Mouse (Mus musculus) retina, embryonic 14.5 days (tissue): ENCODE measurements around the gene Taf5l.
"Not testable (repeated sequence)": the region's sequence is repeated elsewhere in the genome, so short reads cannot be mapped to it uniquely, and the experiment has no call there.

ENCODE experiments used
- DNase-seq: peaks from one replicate; pipeline ENCODE4 v3.0.0-alpha.2; 2015; ENCODE audit warnings: low spot score

Gene Taf5l

DNA sequence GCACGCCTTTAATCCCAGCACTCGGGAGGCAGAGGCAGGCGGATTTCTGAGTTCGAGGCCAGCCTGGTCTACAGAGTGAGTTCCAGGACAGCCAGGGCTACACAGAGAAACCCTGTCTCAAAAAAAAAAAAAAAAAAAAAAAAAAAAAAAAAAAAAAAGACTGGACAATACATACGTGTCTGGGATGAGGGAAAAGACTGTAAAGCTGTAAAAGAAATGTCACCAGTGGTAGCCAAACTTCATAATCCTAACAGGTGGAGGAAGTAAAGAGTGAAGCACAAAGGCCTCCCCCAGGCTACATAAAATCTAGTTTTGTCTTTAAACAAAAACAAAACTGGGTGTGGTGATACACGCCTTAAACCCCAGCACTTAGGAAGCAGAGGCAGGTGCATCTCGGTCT lies 6.9 kb downstream of the Taf5l start:
- not testable (repeated sequence) for DNase-seq

DNA sequence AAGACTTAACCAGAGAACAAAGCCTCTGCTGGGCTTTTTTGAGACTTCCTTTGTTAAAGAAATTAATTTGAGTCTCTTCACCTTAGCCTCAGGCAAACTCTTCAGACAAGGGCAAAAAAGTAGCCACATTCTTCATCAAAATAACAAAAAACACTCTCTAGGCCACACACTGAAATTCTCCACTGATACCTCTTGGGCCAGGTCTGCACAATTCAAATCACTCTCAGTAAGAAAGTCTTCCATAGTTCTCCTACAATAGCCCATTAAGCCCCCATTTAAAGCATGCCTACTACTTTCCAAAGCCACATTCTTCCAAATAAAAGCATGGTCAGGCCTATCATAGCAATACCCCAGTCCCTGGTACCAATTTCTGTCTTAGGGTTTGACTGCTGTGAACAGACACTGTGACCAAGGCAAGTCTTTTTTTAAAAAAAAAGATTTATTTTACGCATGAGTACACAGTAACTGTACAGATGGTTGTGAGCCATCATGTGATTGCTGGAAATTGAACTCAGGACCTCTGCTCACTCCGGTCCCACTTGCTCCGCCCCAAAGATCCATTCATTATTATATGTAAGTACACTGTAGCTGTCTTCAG lies 9.1 kb downstream of the Taf5l start:
- no peak for DNase-seq

DNA sequence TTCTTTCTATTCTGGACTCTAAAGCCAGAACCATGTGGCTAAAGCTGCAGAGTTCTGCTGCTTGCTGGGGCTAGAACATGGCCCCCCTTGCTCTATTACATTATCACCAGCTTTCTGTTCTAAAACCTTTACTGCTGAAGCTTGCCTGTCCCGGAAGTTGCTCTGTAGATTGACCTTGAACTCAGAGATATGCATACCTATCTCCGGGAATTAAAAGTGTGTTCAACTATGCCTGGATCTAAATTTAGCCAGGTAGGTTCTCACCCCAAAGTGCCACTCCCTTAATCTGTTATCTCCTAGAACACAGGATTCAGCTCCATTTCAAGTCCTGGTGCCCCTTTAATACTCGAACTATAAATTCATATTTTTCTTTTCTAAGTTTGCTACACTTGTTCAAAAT lies 9.6 kb downstream of the Taf5l start:
- no peak for DNase-seq

DNA sequence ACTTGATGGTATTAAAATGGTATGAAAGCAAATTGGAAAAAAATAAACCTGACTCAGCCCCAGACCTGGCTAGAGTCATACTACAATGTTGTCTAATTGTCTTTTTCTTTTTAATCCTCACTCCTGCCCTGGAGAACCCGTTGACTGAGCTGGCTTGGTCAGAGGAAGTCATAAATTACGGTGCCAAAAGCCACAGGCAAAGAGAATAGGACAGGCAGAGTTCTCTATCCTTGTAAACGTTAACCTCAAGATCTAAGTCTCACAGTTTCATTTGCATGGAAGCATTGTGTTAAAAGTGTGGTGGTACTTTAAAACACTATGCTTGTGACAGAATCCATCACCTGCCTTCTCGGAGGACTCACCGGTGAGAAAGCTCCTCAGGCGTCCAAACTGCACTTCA lies 13.4 kb downstream of the Taf5l start:
- DNase-seq: no peak

DNA sequence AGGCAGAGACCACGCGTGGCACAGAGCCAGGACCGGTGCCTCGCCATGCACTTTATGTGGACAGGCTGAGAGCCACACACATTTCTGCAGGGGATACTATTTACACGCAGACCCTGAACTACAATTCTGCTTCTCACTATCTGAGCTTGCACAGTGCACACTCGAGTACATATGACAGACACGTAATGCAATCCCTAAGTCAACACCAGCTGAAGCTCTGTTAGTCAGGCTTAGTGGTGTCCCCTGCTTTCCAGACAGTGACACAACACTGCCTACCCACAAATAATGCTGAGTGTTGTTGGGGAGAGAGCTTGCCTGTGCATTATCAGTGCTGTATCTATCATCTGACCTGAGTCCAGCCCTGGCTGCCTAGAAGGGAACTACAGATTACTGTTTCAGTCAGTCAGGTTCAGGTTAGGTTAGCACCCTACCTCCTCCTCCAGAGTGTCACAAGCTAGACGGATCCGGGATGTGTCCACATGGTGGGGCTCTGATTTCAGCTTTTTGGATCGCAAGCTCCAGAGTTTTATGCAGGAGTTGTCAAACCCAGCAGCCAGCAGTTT lies 18.6 kb downstream of the Taf5l start:
- no peak for DNase-seq

DNA sequence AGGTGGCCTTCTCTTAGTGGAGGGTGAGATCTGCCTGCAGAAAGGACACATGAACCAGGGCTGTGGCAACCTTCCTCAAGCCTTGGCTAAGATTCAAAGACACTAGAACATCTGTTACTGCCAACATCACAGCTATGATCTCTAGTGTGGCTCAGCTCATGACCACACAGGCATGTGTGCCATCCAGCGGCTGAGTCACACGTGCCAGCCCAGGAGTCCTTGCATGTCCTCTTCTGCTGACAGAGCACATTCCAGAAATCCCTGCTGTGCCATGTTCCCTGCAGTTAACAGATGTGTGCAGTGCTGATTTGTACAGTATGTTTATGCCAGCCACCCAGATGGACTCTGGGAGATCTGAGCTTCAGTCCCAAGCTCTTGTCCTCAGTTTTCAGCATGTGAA lies 21.6 kb downstream of the Taf5l start:
- DNase-seq: no peak

DNA sequence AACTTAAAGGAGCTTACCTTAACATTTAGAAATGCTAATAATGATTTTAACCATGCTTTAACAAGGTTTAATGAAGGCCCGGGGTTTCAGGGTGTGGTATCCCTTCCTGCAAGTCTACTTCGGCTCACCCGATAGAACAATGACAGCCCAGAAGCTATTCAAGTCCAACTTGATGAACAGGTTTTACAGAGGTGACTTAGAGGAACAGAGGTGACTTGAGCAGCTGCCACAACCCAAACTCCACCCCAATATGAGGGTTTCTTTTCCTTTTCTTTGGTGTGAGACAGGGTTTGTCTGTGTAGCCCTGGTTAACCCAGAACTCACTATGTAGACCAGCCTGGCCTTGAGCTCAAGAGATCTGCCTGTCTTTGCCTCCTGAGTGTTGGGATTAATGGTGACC lies 27.2 kb downstream of the Taf5l start:
- DNase-seq: no peak

DNA sequence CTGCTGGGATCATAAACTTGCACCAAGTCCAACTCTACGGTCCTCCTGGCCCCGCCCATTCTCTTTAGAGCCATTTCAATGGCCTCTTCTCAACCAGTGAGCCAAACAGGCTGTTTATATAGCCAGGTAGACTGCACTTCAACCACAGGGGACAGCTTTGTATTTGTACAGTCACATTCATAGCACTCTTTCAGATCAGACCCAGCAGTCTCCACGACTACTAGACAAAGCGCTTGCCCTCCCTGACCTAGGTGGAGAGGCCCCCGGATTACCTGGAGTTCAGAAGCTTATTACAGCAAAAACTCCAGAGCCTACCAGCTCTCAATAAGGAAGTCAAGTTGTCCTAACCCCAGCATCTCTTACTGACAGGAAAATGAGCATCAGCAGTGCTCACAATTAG lies 27.6 kb downstream of the Taf5l start:
- DNase-seq: no peak

DNA sequence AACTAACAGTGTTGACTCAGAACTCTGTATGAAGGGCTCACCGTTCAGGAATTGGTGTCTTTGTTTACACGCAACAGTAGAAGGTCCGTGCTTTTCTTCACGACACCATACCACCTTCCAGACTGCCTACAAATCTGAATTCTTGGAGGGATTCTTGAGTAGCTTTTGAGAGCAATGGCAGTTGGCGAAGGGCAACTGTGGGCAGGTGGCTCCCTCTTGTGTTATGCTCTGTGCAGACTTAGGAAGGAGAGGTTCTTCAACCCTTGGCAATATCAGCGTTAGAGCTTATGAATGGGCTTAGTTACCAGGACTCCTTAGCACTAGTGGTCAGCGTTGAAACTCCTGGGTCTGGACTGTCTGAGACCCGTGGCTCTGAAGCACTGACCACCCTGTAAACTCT lies 28.6 kb downstream of the Taf5l start:
- DNase-seq: no peak

DNA sequence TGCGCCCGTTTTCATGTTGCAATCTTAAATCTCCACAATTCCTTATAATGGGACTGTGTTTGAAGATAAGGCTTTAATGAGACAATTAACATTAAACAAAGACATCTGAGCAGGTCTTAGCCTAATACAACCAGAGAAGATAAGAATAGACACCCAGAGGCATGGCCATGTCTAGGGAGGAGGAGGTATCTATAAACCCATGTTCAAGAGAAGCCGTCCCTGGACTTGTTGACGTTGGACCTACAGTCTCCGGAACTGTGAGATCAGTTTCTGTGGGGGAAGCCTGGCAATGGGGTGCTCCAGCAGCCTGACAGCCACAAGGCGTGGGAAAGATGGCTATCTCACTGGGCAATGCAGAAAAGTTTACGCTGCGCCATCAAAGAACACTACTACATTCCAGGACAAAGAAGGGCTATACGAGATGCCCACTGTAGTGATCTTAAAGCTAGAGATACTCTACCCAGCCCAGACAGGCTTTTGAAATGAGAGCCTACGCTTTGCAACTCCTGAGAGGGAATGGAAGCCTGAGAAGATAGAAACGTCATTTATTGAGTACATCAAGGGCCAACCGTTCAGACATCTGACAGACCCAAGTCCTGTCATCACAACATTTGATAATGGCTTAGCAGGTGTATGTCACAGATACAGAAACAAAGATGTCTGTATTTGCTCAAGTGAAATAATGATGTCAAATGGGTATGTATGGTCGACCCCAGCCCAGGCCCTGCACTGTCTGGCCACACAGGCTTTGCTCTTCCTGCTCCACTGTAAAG lies 30.7 kb downstream of the Taf5l start:
- no peak for DNase-seq

DNA sequence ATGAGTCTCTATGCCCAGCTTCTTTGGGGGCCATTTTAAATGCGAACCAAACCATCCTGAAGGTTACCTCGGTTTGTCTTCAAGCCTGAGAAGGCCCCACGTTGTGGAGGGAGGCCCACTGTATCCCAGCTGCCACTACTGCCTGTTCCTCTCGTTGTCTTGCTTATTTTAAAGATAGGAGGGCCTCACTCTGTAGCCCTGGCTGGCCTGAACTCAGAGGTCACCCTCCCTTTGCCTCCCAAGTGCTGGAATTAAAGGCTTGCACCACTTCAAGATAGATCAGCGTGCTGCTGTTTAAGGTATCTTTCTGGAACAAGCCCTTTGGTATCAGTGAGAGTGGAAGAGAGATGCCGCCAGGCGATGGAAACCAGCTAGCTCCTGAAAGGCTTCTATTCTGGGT lies 32.1 kb downstream of the Taf5l start:
- DNase-seq: no peak

DNA sequence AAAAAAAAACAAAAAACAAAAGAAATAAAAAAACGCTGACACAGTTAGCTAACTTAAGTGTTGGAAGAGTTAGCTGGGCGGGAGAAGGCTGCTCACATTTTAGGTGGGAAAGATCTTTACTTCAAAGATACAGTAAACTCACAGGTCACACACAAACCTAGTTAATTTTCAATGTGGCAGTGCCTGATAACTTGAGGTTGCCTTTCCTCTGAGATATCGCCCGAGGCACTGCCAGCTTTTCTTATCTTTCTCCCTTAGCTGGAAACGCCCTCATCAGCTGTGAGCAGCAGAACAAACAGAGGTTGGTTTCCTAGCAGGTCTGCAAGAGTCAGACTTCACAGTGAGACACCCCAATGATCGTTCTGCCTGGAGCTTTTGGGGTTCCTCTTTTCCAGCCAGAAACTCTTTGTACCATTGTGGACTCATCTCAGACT lies 32.6 kb downstream of the Taf5l start:
- no peak for DNase-seq

DNA sequence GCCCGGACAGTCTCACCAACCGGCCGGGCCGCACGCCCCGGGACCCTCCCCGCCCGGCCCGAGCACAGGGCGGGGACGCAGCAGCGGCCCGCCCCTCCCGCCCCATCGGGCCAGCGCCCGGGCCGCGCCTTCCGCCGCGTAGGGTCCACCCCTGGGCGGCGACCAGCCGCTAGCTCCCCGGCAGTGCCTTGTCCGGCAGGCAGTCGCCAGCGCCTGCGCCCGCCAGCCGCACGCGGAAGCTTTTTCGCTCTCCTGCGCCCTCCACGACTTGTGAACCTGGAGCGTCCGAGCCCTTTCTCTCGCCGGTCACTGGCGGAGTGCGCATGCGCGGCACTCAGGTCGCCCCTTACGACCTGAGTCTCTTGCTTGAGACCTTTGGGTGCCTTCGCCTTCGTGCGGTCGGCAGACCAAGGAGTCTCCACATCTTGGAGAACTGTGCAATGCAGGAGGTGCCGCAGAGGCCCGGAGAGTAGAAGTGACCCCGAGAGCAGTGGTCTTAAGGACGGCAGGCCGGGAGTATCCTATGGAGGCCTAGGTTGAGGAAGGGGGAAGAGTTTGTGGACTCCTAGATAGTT lies 38.3 kb downstream of the Taf5l start, which contains the start of gene Abcb10:
TSS of gene Abcb10 (minus strand) at position 297 of the 575 bp plus-strand sequence.
- DNase-seq: peak; percentile 87

DNA sequence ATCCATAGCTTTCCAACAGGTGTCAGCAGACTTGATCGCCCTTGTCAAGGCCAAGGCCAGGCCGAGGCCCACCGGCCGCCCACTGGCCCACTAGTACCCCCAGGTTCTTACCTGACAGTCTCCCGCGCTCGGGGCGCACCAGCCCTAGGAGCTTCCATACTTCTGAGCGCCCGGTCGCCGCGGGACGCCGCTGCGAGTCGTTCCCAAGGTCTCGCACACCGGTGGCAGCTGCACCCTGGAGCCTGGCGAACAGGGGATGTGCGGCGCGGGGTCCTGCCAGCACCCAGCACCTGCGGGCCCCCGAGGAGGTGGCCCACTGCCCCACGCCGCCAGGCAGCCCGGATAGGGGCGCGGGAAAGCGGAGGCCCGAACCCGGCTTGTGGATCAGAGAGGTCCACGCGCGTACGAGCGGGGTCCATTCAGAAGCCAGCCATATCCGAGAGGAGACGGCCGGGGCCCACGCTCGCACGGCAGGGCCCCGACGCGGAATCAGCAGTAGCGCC lies 38.9 kb downstream of the Taf5l start:
- peak; percentile 41 for DNase-seq

DNA sequence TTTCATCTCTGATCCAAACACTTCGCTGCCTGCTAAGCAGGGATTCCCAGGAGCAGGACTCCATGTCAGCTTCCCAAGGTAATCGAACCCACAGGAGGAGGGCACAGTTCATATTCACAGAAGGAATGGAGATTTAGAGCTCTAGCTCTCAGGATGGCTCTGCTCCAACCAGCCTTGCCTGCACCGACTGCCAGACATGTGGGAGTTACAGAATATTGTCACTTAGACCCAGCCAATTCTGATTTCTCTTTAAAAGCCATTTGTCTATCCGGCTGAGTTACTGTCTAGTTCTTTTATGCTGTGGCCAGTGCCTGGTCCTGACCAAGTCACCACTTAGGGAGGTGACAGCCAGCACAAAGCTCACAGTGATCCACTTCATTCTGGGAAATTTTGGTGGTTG lies 39.5 kb downstream of the Taf5l start:
- no peak for DNase-seq

DNA sequence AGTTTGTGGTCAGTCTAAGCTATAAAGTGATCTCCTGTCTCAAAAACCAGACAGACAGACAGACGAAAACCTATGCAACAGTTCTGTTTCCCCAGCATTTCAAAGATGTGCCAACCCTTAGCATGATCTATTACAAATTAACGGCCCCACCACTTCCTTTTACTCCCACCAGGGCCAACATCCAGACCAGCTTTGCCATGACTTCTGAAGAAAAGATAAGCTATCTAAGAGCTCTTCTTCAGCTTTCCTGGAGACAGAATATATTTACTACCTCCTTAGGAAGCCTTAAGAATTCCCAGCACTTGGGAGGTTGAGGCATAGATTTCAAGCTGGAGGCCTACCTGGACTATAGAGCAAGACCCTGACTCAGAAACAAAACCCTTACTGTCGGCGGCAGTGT lies 41.0 kb downstream of the Taf5l start:
- DNase-seq: no peak

DNA sequence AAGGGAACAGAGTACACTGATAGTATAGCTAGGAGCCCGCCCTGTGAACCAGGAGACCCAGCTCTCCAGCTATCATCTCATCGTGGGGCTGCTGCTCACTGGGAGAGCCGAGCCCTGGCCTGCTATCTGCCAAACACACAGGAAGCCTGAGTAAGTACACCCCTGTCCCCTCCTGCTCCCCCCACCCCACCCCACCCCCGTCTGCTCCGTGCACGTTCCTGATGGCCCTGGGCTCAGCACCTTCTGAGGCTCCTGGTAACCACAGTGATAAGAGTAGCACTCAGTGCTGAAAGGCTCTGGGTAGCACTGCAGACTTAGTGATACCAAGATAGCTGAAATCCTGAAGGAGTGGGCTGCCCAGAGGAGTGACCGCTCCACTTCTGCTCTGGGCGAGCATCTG lies 42.3 kb downstream of the Taf5l start:
- no peak for DNase-seq

DNA sequence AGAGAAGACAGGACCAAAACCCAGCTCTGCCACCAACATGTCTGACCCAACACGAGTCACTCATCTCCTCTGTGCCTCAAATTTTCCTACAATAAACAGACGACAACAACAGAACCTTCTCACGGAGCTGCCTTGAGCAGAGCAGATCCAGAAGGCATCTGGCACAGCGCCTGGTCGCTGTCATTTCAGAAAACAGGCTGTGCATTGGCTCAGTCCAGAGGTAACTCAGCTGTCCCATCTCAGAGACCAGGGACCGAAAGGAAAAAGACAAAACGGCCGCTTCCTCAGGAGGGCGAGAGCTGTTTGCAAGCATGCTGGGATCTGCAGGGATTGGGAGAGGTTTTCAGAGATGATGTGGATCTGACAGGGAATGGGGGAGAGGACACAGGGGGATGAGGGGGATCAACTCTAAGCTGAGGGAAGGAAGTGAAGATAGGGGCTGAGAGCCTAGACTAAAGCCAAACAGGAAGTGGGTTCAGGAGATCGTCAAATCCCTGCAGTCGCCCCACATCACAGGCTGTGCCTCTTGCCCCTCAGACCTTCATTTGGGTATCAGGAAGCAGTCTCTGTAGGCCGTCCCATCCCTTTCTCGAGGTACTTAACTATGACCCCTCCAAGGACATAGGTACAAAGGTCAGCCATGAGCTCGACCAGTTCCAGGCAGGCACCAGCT lies 42.9 kb downstream of the Taf5l start:
- no peak for DNase-seq

DNA sequence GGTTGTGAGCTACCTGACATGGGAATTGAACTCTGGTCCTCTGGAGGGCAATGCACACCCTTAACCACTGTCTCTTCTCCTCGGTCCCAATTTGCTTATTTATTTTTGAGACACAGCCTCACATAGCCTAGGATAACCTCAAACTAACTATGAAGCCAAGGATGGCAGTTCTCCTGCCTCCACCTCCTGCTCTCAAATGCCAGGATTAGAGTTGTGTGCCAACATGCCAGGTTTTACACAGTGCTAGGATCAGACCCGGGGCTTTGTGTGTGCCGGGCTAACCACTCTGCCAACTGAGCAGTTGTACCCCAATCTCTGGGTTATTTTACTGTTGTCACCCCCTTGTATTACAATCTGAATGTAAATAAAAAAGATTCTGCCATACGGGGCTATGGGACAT lies 43.7 kb downstream of the Taf5l start:
- no peak for DNase-seq

DNA sequence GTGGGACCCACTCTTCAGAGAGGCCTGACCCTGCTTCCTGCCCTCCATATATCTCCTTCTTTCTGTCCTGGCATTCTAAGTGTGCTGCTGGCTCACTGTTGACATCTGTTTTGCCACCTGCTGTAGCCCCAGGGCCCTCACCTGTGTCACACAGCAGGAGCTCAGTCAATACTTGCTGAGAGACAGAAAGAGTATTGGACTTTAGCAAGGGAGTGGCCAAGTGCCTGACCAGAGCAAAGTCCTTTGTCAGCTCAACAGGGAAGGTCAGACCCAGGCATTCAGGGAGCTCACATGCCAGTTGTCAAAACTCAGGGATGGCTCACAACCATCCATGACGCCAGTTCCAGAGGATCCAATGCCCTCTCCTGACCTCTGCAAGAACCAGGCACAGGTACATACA lies 47.7 kb downstream of the Taf5l start:
- DNase-seq: no peak

DNA sequence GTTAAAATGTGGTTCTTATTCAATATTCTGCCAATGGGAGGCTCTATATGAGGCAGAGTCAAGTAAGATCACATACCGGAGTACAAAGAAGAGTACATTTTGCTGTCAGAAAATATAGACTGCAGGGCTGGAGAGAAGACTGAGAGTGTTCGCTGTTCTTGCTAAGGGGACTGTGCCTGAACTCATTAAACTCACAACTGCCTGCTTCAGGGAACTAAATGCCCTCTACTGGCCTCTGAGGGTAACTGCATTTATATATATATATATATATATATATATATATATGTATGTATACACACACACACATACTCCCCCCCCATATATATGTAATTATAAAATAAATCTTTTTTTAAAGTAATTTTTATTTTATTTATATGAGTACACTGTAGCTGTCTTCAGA lies 54.3 kb downstream of the Taf5l start:
- DNase-seq: no peak

DNA sequence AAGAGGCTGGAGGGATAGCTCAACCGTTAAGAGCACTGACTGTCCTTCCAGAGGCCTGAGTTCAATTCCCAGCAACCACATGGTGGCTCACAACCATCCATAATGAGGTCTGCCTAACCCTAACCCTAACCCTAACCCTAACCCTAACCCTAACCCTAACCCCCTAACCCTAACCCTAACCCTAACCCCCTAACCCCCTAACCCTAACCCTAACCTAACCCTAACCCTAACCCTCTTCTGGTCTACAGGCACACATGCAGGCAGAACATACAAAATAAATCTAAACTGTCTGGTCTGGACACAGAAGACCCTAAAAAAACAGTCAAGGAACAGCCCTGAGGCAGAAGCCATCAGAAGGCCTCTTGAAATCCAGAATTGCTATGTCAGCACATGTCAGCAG lies 59.8 kb downstream of the Taf5l start:
- DNase-seq: no peak
